Mouse (Mus musculus) lung, postnatal 0 days (tissue): ENCODE measurements around the gene Gnpat. TPM values are rescaled to one million over a fixed set of nuclear protein-coding genes. Genes with fewer than 3 reads are reported as not detected.
A peak's percentile ranks its signal among the peaks of the same experiment; 100 is the strongest.

Experiments used
- ATAC-seq: fragments of 200-750 bp; cut with Nextera tagmentation; 2 replicates; pipeline ENCODE4 v1.8.0; 2017; ENCODE audit warnings: moderate library complexity
- DNase-seq: peaks from one replicate; pipeline ENCODE4 v3.0.0-alpha.2; 2016; ENCODE audit warnings: low spot score
- H3K27ac ChIP-seq: fragments of 300-500 bp; sonication (generic); 2 replicates; pipeline ENCODE4 v1.5.1; 2014; ENCODE audit warnings: antibody characterized with exemption, mild to moderate bottlenecking, low read length, mixed read lengths
- H3K27me3 ChIP-seq: fragments of 300-500 bp; sonication (generic); replicated peaks from 2 replicates; pipeline ENCODE4 v1.6.1; 2014; ENCODE audit warnings: low read length, mixed read lengths; ENCODE audit not compliant: insufficient read depth
- H3K36me3 ChIP-seq: fragments of 300-500 bp; sonication (generic); 2 replicates; pipeline ENCODE4 v1.6.1; 2014; ENCODE audit warnings: low read length, mixed read lengths; ENCODE audit not compliant: insufficient read depth
- H3K4me1 ChIP-seq: fragments of 300-500 bp; sonication (generic); 2 replicates; pipeline ENCODE4 v1.6.1; 2014; ENCODE audit warnings: antibody characterized with exemption, low read depth, low read length, mixed read lengths; ENCODE audit not compliant: insufficient read depth
- H3K4me2 ChIP-seq: fragments of 300-500 bp; sonication (generic); replicated peaks from 2 replicates; pipeline ENCODE4 v1.6.1; 2014; ENCODE audit warnings: low read depth, mild to moderate bottlenecking, low read length, moderate library complexity, mixed read lengths
- H3K4me3 ChIP-seq: fragments of 300-500 bp; sonication (generic); 2 replicates; pipeline ENCODE4 v1.5.1; 2014; ENCODE audit warnings: low read depth, low read length
- H3K9ac ChIP-seq: fragments of 300-500 bp; sonication (generic); replicated peaks from 2 replicates; pipeline ENCODE4 v1.6.1; 2014; ENCODE audit warnings: low read depth, mild to moderate bottlenecking
- H3K9me3 ChIP-seq: fragments of 300-500 bp; sonication (generic); 2 replicates; pipeline ENCODE4 v1.6.1; 2016; ENCODE audit warnings: low read length, mixed read lengths
- CTCF ChIP-seq: IDR thresholded peaks from 2 replicates; pipeline ENCODE4 v1.5.1; 2016; ENCODE audit warnings: antibody characterized with exemption, mild to moderate bottlenecking
- EP300 ChIP-seq: IDR thresholded peaks from 2 replicates; pipeline ENCODE4 v1.6.1; 2016; ENCODE audit warnings: antibody characterized with exemption, mild to moderate bottlenecking, control low read depth
- WGBS: fragments of 180-500 bp; shearing (Covaris S2); extraction: QIAGEN DNeasy Blood & Tissue Kit; methylation state at CpG from one replicate; pipeline ENCODE4 v1.1.7; 2014; 5-methylcytosine and 5-hydroxymethylcytosine counted together
- polyA plus RNA-seq: library from polyadenylated mRNA; unstranded; fragments of >200 nt; fragmentation: Nextera tagmentation; extraction: Ambion mirVana; gene quantifications from 2 replicates; pipeline ENCODE4 v1.2.1, GENCODE M21; 2015

Gnpat gene
- polyA plus RNA-seq, 1 experiment from 2014 or later, result 71.5 TPM

- H3K27me3 ChIP-seq, result no peaks in the 10 kb centered on the region
- peaks cover 7% of the 10 kb centered on the region; the same call in 1 of the 2 replicates for H3K36me3 ChIP-seq
- no peak overlapping the region for H3K27ac ChIP-seq
- H3K4me1 ChIP-seq, result no peaks in the 10 kb centered on the region
- WGBS, result 97% methylated on average over 1 of the region's 1 CpGs
- no peak overlapping the region for H3K9ac ChIP-seq
- TF ChIP-seq CTCF (no peak), EP300 (no peak)
- H3K9me3 ChIP-seq, result no peaks in the 10 kb centered on the region
- ATAC-seq (no peak), DNase-seq (no peak)
- no peak overlapping the region for H3K4me2 ChIP-seq
- H3K4me3 ChIP-seq, result no peak overlapping the region
Observed at GRCm38 (mm10) chr8:124853511-124853910, 9.3 kb upstream of the Gnpat start.

GRCm38 (mm10) chr8:124859466-124859865 is 3.4 kb upstream of the Gnpat start:
- DNase-seq (peak; percentile 22), ATAC-seq (no peak)
- Histone ChIP-seq H3K4me1 (no peaks in the 10 kb centered on the region; the same call in 1 of the 2 replicates), H3K4me2 (no peak overlapping the region), H3K4me3 (no peak overlapping the region), H3K27ac (no peak overlapping the region), H3K9me3 (no peaks in the 10 kb centered on the region), H3K9ac (no peak overlapping the region), H3K36me3 (peaks cover 11% of the 10 kb centered on the region; the same call in 1 of the 2 replicates), H3K27me3 (no peaks in the 10 kb centered on the region)
- TF ChIP-seq CTCF (peak; percentile 66), EP300 (no peak)

- H3K9ac ChIP-seq, result no peak overlapping the region
- no peak overlapping the region for H3K27ac ChIP-seq
- ATAC-seq, result no peak
- no peaks in the 10 kb centered on the region for H3K27me3 ChIP-seq
- no peaks in the 10 kb centered on the region; the same call in 1 of the 2 replicates for H3K4me1 ChIP-seq
- no peaks in the 10 kb centered on the region for H3K9me3 ChIP-seq
- peaks cover 5% of the 10 kb centered on the region; the same call in 1 of the 2 replicates for H3K36me3 ChIP-seq
- H3K4me3 ChIP-seq, result no peak overlapping the region
- TF ChIP-seq CTCF, result no peak
- TF ChIP-seq EP300, result no peak
- no peak for DNase-seq
- 95% methylated on average over 3 of the region's 3 CpGs for WGBS
- no peak overlapping the region for H3K4me2 ChIP-seq
Observed at GRCm38 (mm10) chr8:124860188-124860587, 2.6 kb upstream of the Gnpat start.

- WGBS, result 2% methylated on average over 31 of the region's 33 CpGs
Observed at GRCm38 (mm10) chr8:124863163-124863677, 387 bp downstream of the Gnpat start.

GRCm38 (mm10) chr8:124863729-124864128 is 896 bp downstream of the Gnpat start:
- Histone ChIP-seq H3K27ac (peak overlapping the region; percentile 95), H3K4me3 (peak overlapping the region; percentile 93), H3K9me3 (no peaks in the 10 kb centered on the region), H3K27me3 (no peaks in the 10 kb centered on the region), H3K4me1 (peaks cover 3% of the 10 kb centered on the region; the same call in 1 of the 2 replicates), H3K9ac (peak overlapping the region; percentile 96), H3K36me3 (peaks cover 5% of the 10 kb centered on the region; the same call in 1 of the 2 replicates), H3K4me2 (peak overlapping the region; percentile 76)
- ATAC-seq (no peak), DNase-seq (no peak)
- TF ChIP-seq EP300 (no peak), CTCF (peak; percentile 3; the same call in 1 of the 2 replicates)
- WGBS, result 3% methylated on average over 8 of the region's 8 CpGs

More at GRCm38 (mm10) chr8:124863163-124863677, 387 bp downstream of the Gnpat start:
- no peak for ATAC-seq
- Histone ChIP-seq H3K9ac (peak overlapping the region; percentile 96), H3K4me2 (peak overlapping the region; percentile 76), H3K9me3 (no peaks in the 10 kb centered on the region), H3K4me1 (peaks cover 3% of the 10 kb centered on the region; the same call in 1 of the 2 replicates), H3K4me3 (peak overlapping the region; percentile 93), H3K36me3 (peaks cover 5% of the 10 kb centered on the region; the same call in 1 of the 2 replicates), H3K27me3 (no peaks in the 10 kb centered on the region), H3K27ac (peak overlapping the region; percentile 95)
- DNase-seq, result peak; percentile 42
- TF ChIP-seq EP300 (no peak), CTCF (peak; percentile 29; the same call in 1 of the 2 replicates)

GRCm38 (mm10) chr8:124866669-124867068 is 3.8 kb downstream of the Gnpat start:
- no peak for TF ChIP-seq CTCF
- TF ChIP-seq EP300, result peak; percentile 42
- Histone ChIP-seq H3K4me2 (no peak overlapping the region), H3K27ac (0 out of 2 replicates have a peak overlapping the region, but pooled peaks have one; percentile 21), H3K36me3 (no peaks in the 10 kb centered on the region), H3K9ac (no peak overlapping the region), H3K9me3 (no peaks in the 10 kb centered on the region), H3K4me3 (no peak overlapping the region), H3K27me3 (no peaks in the 10 kb centered on the region), H3K4me1 (peaks cover 3% of the 10 kb centered on the region; the same call in 1 of the 2 replicates)
- ATAC-seq (no peak), DNase-seq (peak; percentile 28)
- WGBS, result 45% methylated on average over 3 of the region's 3 CpGs
